Mouse (Mus musculus) cerebellum, postnatal 25 days (tissue): Measurements from ENCODE around the gene Meis2.

Experiments
- DNase-seq, 2 experiments: peaks; one replicate each; pipeline ENCODE4 v3.0.0; 2021; ENCODE audit warnings: mixed read lengths in 2 of 2

Gene Meis2

GRCm38 (mm10) chr2:115938296-115938695 lies 127.3 kb downstream of the Meis2 start:
- peak in 1 of 2 experiments; percentile 2 for DNase-seq

GRCm38 (mm10) chr2:115937896-115938295 lies 127.7 kb downstream of the Meis2 start:
- no peak for DNase-seq

GRCm38 (mm10) chr2:115936786-115937185 lies 128.9 kb downstream of the Meis2 start:
- DNase-seq = no peak

- no peak for DNase-seq
Measured at GRCm38 (mm10) chr2:115934299-115934698, 131.3 kb downstream of the Meis2 start.

- no peak for DNase-seq
Measured at GRCm38 (mm10) chr2:115933259-115933658, 132.4 kb downstream of the Meis2 start.

- DNase-seq = no peak
Measured at GRCm38 (mm10) chr2:115925744-115926143, 139.9 kb downstream of the Meis2 start.

GRCm38 (mm10) chr2:115924472-115924871 lies 141.2 kb downstream of the Meis2 start:
- DNase-seq = no peak

GRCm38 (mm10) chr2:115923247-115923646 lies 142.4 kb downstream of the Meis2 start:
- no peak for DNase-seq

GRCm38 (mm10) chr2:115921687-115922086 lies 144.0 kb downstream of the Meis2 start:
- no peak for DNase-seq

- no peak for DNase-seq
Measured at GRCm38 (mm10) chr2:115920336-115920951, 145.2 kb downstream of the Meis2 start.

GRCm38 (mm10) chr2:115919141-115920071 lies 146.2 kb downstream of the Meis2 start:
- DNase-seq = no peak

- DNase-seq = no peak
Measured at GRCm38 (mm10) chr2:115918561-115918960, 147.1 kb downstream of the Meis2 start.

GRCm38 (mm10) chr2:115914539-115914938 lies 151.1 kb downstream of the Meis2 start:
- no peak for DNase-seq

GRCm38 (mm10) chr2:115912948-115913529 lies 152.6 kb downstream of the Meis2 start:
- no peak for DNase-seq

- no peak for DNase-seq
Measured at GRCm38 (mm10) chr2:115911913-115912642, 153.6 kb downstream of the Meis2 start.

- DNase-seq = no peak
Measured at GRCm38 (mm10) chr2:115910217-115910616, 155.4 kb downstream of the Meis2 start.

GRCm38 (mm10) chr2:115901007-115901406 lies 164.6 kb downstream of the Meis2 start:
- DNase-seq = no peak

- DNase-seq = no peak
Measured at GRCm38 (mm10) chr2:115897559-115897958, 168.1 kb downstream of the Meis2 start.

GRCm38 (mm10) chr2:115897001-115897400 lies 168.6 kb downstream of the Meis2 start:
- no peak for DNase-seq

GRCm38 (mm10) chr2:115895717-115896116 lies 169.9 kb downstream of the Meis2 start:
- DNase-seq = no peak

- DNase-seq = no peak
Measured at GRCm38 (mm10) chr2:115895256-115895655, 170.4 kb downstream of the Meis2 start.

- no peak for DNase-seq
Measured at GRCm38 (mm10) chr2:115893113-115893512, 172.5 kb downstream of the Meis2 start.

- DNase-seq = no peak
Measured at GRCm38 (mm10) chr2:115890715-115891114, 174.9 kb downstream of the Meis2 start.
